Mouse (Mus musculus) fibroblast of lung, adult 2 months (primary cell): ENCODE measurements at regions not wholly inside any gene's neighbourhood (a gene's known extent, or its start where the extent isn't known, plus 50 kb on each side); places are given as distances from the start of the nearest gene placed in this dataset.

Source experiments
- DNase-seq: peaks from one replicate; pipeline ENCODE4 v3.0.0-alpha.2; 2011; ENCODE audit warnings: low read depth

DNA sequence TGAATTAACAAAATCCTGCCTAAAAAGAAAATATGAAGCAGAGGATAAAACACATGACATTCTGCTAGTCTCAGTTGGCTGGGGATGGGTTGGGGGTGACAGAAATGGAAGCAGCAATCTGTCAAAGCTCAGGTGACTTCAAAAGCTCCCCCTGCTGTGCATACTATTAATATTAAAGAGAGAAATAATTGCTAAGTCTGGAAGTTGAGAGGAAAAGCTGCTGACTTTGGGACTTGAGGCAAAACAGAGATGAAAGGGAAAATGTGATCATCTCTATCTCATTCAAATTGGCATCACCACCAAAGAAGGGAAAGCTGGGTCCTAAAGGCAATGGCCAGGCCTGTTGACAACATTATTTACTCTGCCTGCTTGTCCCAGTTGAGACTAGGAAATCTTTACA lies 90.8 kb downstream of the Rpe65 start:
- no peak for DNase-seq

DNA sequence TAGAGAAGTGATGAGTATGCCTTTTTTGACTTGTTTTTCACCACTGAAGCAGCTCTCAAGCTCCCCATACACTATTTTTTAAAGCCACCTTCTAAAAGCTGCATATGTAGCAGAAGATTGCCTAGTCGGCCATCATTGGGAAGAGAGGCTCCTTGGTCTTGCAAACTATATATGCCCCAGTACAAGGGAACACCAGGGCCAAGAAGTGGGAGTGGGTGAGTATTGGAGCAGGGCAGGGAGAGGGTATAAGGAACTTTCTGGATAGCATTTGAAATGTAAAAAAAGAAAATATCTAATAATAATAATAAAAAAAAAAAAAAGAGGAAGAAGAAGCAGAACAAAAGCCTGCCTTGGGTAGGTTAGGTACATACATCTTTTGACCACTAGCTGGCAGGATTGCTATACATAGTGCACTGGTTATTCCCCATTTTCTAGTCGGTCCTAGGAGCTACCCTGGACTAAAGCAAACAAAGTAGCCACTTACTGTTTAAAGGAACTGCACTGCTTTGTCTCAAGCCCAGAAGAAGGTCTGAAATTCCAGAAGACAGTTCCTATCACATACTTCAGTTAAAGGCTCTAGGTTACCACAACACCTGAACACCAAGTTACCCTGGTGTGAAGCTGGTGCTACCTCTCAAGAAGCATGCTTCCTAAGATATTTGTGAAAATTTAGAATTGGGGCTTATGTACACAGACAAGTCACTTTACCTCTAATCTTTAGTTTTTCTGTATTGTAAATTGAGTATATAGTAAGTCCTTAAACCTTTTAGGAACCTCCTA lies 114.9 kb upstream of the Wls start:
- DNase-seq: peak; percentile 47

DNA sequence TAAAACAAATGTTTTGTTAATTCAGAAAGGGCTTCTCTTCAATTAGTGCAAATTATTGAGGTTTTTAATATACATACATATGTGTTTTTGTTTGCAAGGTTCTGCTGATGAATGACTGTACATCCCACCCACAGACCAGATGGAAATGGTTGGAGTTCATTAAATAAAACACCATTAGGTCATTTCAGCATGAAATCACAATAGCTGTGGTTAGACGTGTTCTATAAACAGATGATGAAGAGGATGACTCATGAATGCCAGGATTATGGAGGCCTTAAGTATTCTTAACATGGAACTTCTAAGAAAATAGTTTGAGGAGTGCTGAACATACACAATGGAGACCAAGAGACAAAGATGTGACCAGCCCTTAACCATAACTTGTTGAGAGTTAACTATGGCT lies 107.3 kb upstream of the Wls start:
- DNase-seq: no peak

DNA sequence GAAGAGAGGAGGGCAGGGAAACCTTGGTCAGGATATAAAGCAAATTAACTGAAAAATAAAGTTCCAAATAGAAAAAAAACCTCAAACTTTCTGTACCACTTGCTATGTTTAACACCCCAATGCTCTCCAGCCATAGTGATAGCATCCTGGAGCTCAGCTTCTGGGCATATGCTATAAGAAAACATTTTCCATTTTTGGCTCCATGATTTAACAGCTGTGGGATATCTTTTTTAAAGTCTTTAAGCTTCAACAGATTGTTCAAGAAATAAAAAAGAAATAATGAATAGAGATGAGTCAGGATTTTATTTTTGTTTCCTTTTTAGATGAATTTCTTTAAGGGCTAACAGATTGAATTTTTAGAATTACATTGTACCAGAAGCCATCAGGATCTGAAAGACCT lies 106.3 kb upstream of the Wls start:
- no peak for DNase-seq

DNA sequence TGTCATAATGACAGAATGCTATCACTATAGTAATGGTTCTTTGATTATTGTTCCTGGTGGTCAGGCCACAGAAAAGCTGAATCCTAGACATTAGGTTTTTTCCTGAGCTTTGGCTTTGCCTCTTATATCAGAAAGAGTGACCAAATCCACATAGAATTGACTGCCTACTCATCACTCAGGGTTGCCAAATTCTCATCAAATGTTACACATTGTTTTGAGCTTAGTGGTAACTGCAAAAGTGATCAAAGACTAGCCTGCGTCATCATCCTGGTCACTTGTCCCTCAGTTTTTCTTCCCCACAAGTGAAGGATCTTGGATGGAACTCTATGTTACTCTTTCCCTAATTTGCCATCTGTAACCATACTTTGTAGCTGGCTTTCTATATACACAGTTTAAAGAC lies 104.9 kb upstream of the Wls start:
- DNase-seq: no peak

DNA sequence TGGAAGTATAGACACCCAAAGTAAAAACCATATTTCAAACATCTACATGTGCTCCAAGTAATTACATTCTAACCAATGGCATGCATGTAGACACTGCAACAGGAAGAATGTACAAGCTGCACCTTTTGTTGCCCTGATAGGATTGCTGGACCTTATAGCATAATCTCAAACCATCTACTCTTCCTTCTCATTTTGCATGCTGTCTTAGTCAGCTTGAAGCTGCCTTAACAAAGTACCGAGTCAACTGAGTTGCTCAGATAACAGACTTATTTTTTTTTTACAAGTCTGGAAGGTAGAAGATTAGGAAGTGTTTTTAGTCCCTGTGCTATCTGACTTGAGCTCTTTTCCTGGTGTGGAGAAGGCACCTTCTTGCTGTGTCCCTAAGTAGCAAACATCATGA lies 103.4 kb upstream of the Wls start:
- no peak for DNase-seq

DNA sequence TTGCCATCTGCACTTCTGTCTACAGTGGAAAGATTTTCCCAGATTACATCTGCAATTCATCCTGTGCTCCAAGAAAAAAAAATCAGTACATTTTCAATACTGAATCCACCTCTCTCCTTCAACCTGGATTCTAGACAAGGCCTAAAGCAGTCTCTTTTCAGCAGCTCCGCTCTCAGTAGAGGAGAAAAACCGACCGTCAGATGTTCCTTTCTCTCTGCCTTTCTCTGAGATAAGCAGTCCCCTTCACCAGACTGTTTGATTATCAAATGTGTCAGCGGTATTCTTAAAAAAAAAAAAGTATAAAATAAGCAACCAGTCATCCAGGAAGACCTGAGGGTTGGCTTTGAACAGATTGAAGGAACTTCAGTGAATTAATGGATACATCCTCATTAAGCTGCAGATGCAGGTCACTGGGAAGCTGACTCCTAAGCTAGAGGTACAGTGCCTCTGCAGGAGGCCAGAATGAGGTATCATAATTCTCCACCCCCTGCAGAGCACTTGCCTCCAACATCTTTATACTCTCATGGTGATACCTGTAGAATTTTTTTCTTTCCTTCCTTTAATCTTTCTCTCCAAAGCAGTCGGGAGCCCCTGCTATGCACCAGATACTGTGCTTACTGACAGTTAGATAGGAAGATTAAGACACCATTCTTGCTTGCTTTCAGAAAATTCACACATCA lies 98.7 kb upstream of the Wls start:
- no peak for DNase-seq

DNA sequence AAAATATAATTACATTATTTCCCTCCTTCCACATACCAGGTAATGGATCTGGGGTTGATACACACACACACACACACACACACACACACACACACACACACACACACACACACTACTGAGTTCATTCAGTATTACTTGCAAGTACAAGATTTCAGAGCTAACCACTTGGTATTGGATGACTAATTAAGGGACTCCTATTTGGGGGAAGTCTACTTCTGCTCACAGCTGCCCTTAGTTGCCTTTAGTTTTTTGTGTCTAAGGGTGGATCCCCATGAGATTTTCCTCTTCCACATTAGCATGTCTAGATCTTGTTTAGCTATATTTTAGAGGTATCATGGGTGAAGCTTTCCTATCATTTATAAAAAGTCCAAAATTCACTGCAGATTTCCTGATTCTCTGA lies 97.7 kb upstream of the Wls start:
- DNase-seq: no peak

DNA sequence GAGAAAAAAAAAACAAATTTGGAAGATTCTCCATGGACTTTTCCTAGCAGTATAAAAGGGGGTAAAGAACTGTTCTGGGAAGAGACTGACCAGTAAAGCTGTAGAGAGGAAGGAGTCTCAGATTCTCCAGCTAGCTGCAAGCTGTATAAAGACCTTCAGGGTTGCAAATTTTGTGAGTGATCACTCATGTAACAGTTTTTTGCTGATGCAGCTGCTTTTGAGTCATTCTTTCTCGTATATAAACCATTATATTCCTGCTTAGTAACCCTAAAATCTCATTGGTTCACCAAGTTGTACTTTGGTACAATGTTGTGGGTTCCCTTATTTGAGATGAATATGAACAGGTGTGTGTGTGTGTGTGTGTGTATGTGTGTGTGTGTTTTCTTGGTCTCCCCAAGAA lies 79.7 kb upstream of the Wls start:
- DNase-seq: no peak

DNA sequence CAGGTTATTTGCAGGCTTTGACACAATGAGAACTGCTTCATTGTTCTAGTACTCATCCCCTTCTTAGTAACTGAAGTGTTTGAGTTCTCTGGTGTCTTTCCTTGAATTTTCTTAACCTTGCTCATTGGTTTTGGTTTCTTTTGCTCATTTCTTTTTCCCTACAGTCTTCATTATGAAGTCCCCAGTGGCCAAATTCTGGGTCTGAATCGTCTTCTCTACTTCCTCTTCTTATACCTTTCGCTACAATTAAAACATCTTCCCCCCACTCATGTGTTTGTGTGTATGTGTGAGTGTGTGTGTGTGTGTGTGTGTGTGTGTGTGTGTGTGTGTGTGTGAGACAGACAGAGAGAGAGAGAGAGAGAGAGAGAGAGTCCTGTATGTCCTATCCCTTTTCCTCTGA lies 79.2 kb upstream of the Wls start:
- DNase-seq: no peak

DNA sequence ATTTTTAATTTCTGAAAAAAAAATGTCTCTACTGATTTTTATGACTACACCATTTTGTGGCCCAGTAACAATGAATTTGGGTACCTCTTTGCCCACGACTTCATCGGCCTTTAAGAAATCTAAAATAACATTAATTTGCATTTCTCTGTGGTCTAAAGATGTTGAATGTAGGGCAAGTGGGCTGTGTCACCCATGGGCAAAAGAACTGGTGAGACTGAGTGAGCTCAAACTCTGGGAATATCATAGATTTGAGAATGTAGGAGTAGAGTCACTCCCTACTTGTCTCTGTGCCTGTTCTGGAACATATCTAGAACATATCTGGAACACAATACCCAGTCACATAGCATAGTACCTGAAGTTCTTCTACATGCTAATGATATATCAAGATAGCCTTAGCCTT lies 78.5 kb upstream of the Wls start:
- no peak for DNase-seq

DNA sequence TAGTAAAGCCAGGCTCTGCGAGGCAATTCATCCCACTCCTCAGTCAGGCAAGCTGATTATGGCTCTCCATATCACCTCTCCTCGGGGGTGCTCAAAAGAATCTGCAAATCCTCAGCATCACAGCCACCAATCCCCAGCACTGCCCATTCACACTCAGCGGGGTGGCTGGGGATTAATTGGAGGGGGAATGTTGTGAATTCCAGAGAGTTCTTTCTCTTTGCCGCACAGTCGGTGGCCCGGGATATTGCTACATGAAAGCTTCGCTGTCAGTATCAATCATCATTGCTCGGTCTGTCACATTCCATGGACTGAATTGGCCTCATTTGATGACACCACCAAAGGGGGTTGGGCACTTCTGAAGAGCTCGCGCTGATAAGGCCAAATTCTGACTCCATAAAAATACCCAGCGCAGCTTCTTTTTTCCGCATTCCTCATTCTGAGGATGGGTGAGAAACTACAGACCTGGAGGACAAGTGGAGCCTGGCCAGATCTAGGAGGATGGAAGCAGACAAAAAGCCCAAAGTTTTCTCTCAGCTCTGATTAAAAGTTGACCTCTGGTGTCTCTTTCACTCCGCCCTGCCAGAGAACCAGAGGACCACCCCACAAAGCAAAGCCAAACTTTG lies 57.1 kb upstream of the Wls start:
- no peak for DNase-seq

DNA sequence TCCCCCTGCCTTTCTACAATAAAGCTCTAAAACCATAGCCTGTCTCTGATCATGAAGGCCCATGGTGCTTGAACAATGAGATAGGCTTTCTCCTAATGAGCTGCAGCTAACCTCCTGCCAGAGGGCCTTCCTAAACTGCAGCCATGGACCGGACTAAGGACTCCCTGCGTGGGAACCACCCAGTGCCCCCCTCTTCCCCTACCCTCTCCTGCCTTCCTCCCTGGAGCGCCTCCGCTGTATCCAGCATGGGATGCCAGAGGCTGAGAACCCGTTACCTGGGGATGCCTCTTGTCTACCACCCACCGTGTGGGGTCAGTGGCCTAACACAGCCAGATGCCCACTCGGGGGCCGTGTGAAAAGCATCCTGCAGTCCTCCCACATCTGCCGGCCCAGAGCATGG lies 51.7 kb upstream of the Wls start:
- no peak for DNase-seq
